In the genomic region with DNA sequence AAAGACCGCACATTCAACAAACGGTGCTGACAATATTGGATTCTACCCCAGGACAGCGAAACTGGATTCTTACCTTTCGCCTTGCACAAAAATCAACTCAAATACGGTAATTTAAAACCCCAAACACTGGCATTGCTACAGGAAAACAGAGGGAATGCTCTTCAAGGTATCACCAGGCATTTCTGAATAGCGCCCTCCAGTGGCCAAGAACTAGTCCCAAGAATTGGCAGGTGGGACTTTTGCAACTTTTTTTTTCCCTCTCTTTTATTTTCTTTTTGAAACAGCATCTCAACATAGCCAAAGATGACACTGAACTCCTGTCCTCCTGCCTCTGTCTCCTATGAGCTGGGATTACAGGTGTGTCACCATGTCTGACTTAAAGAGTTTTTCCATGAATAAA, we compare ENCODE assay signal across 8 mouse cellular contexts. TPM values are rescaled to one million over a fixed set of nuclear protein-coding genes. Genes with fewer than 3 reads are reported as not detected.
DNase-seq lines count a peak whose midpoint lies in the region; ATAC-seq and TF ChIP-seq lines count a peak whose summit lies in the region.

No protein-coding gene starts in this region.

- whole genome bisulfite sequencing in hindbrain, postnatal 0 days, result 51% methylated on average over 6 of the region's 6 CpGs
- WGBS in hindbrain, embryonic 13.5 days, result 51% methylated on average over 6 of the region's 6 CpGs

- peak; percentile 49 for TF ChIP-seq CTCF in hindbrain, postnatal 0 days (IDR thresholded peaks at IDR 0.05; ENCODE audit: low read depth)

- no peak overlapping the region for H3K4me3 ChIP-seq in hindbrain, postnatal 0 days (ENCODE audit: low read length)
- no peak overlapping the region for H3K4me3 ChIP-seq in hindbrain, embryonic 13.5 days

- no peaks in the 10 kb centered on the region for H3K4me1 ChIP-seq in hindbrain, postnatal 0 days (ENCODE audit: insufficient read depth, low read length)
- no peaks in the 10 kb centered on the region for H3K4me1 ChIP-seq in hindbrain, embryonic 13.5 days (replicated peaks)

- no peak overlapping the region for H3K27ac ChIP-seq in hindbrain, postnatal 0 days
- no peak overlapping the region for H3K27ac ChIP-seq in hindbrain, embryonic 13.5 days

- H3K4me2 ChIP-seq in hindbrain, postnatal 0 days (ENCODE audit: low read depth, low read length), result no peak overlapping the region
- H3K4me2 ChIP-seq in hindbrain, embryonic 13.5 days, result no peak overlapping the region

- no peaks in the 10 kb centered on the region for H3K9me3 ChIP-seq in hindbrain, postnatal 0 days (ENCODE audit: low read length)
- no peaks in the 10 kb centered on the region for H3K9me3 ChIP-seq in hindbrain, embryonic 13.5 days

- no peaks in the 10 kb centered on the region for H3K27me3 ChIP-seq in hindbrain, postnatal 0 days (ENCODE audit: insufficient read depth, low read length)
- H3K27me3 ChIP-seq in hindbrain, embryonic 13.5 days, result no peaks in the 10 kb centered on the region

- no peaks in the 10 kb centered on the region; the same call in 1 of the 2 replicates for H3K36me3 ChIP-seq in hindbrain, postnatal 0 days (ENCODE audit: insufficient read depth, low read length)
- H3K36me3 ChIP-seq in hindbrain, embryonic 13.5 days, result no peaks in the 10 kb centered on the region

- no peak for ATAC-seq in hindbrain, postnatal 0 days
- ATAC-seq in hindbrain, embryonic 13.5 days (ENCODE audit: low FRiP score), result no peak
- no peak for ATAC-seq in erythroid progenitor cell, adult 5-6 weeks (replicated peaks; ENCODE audit: low FRiP score, poor library complexity, severe bottlenecking)

- H3K9ac ChIP-seq in hindbrain, postnatal 0 days (replicated peaks; ENCODE audit: low read length), result no peak overlapping the region
- no peak overlapping the region for H3K9ac ChIP-seq in hindbrain, embryonic 13.5 days

- peak; percentile 48 for DNase-seq in hindbrain, postnatal 0 days (ENCODE audit: low spot score)
- DNase-seq in urinary bladder, postnatal 14 days (ENCODE audit: low spot score), result peak; percentile 12
- no peak for DNase-seq in urinary bladder, adult 2 months (ENCODE audit: low spot score)
- DNase-seq in c-Kit-positive CD71-negative TER-119-negative erythroid progenitor cells, embryonic 14.5 days (ENCODE audit: low read depth), result peak; percentile 28
- peak; percentile 19 for DNase-seq in retina, postnatal 1 day
- DNase-seq in layer of hippocampus, postnatal 10 days (ENCODE audit: low spot score in 2 of 2), result no peak

RNA-seq across cellular contexts. Expression of a gene that starts 31.9 kb away (rescaled TPM):
- 99.4 and 107 TPM in 2 replicates for total RNA-seq in hindbrain, postnatal 0 days (2014; rRNA removed)
- 97.8 and 99.2 TPM in 2 replicates for polyA plus RNA-seq in hindbrain, postnatal 0 days (2015; fragmentation: Nextera tagmentation; extraction: Ambion mirVana)
- polyA plus RNA-seq in hindbrain, embryonic 13.5 days (2015; fragmentation: Nextera tagmentation; extraction: Ambion mirVana), result 20.5 and 22.9 TPM in 2 replicates
- polyA plus RNA-seq in urinary bladder, adult 2 months (2012; rRNA removed), result 2.1 and 2.6 TPM in 2 replicates
- 3.4 TPM in 1 of 2 replicates, not detected in the other for total RNA-seq in erythroid progenitor cell, adult 5-6 weeks (2015; ENCODE audit: low replicate concordance)
- not detected in 2 replicates for total RNA-seq in erythroid progenitor cell, adult 5-6 weeks (2017; ENCODE audit: low replicate concordance)
- 100 to 1,000 TPM; 106 to 117 TPM for total RNA-seq in layer of hippocampus, postnatal 10 days (2021)

RNA-seq across cellular contexts. Expression of a gene that starts 32.3 kb away (rescaled TPM):
- total RNA-seq in hindbrain, postnatal 0 days (2014; rRNA removed), result 149 and 155 TPM in 2 replicates
- 30.7 and 33.0 TPM in 2 replicates for polyA plus RNA-seq in hindbrain, postnatal 0 days (2015; fragmentation: Nextera tagmentation; extraction: Ambion mirVana)
- polyA plus RNA-seq in hindbrain, embryonic 13.5 days (2015; fragmentation: Nextera tagmentation; extraction: Ambion mirVana), result 37.3 and 37.7 TPM in 2 replicates
- 77.4 and 118 TPM in 2 replicates for polyA plus RNA-seq in urinary bladder, adult 2 months (2012; rRNA removed)
- 1.7 and 1.8 TPM in 2 replicates for total RNA-seq in erythroid progenitor cell, adult 5-6 weeks (2015; ENCODE audit: low replicate concordance)
- total RNA-seq in erythroid progenitor cell, adult 5-6 weeks (2017; ENCODE audit: low replicate concordance), result 1.7 and 2.4 TPM in 2 replicates
- total RNA-seq in layer of hippocampus, postnatal 10 days (2021), result 100 to 1,000 TPM; 202 to 225 TPM

Comparison
In these comparisons a context has a peak if more than half of its experiments do, and no peak if none do; other contexts are left out.
1. DNase-seq: peak in hindbrain, postnatal 0 days (single experiment), urinary bladder, postnatal 14 days (single experiment), c-Kit-positive CD71-negative TER-119-negative erythroid progenitor cells, embryonic 14.5 days (single experiment) and retina, postnatal 1 day (single experiment); none in urinary bladder, adult 2 months (single experiment) and layer of hippocampus, postnatal 10 days (0 of 2).
2. RNA of a gene that starts 31.9 kb away (total RNA-seq): 106 to 117 TPM in layer of hippocampus, postnatal 10 days and 99.4 to 107 TPM in hindbrain, postnatal 0 days; 3.4 TPM in erythroid progenitor cell, adult 5-6 weeks; every median in the first group is over 10 times any median in the second.
3. RNA of a gene that starts 32.3 kb away (total RNA-seq): 202 to 225 TPM in layer of hippocampus, postnatal 10 days and 149 to 155 TPM in hindbrain, postnatal 0 days; 1.7 to 2.4 TPM in erythroid progenitor cell, adult 5-6 weeks; every median in the first group is over 10 times any median in the second.